Mouse (Mus musculus) heart, adult 18-20 months (tissue): ENCODE results near the gene Nptx2. TPM values are rescaled to one million over a fixed set of nuclear protein-coding genes. Genes with fewer than 3 reads are reported as not detected.

Source experiments
- DNase-seq, 2 experiments: peaks; one replicate each; pipeline ENCODE4 v3.0.0; 2021 to 2022; ENCODE audit warnings: mixed read lengths in 1 of 2
- long read RNA-seq, 2 experiments: library from polyadenylated mRNA; stranded (forward); transcript quantifications; one replicate each; pipeline ENCODE4 v2.0.0; 2021
- total RNA-seq, 2 experiments: library from RNA; stranded (reverse); gene quantifications; 2 replicates each; pipeline ENCODE4 v1.2.3; 2021

Gene Nptx2
- total RNA-seq, result under 1 TPM; 0.10 to 0.26 TPM
- long read RNA-seq, experiment 1, result 0 reads
- long read RNA-seq, experiment 2, result 0 reads

- DNase-seq, result peak; percentile 34 to 48
Observed at GRCm38 (mm10) chr5:144545653-144546422, at the start of gene Nptx2. Gene Nptx2 (plus strand): TSS chr5:144545902.

DNA sequence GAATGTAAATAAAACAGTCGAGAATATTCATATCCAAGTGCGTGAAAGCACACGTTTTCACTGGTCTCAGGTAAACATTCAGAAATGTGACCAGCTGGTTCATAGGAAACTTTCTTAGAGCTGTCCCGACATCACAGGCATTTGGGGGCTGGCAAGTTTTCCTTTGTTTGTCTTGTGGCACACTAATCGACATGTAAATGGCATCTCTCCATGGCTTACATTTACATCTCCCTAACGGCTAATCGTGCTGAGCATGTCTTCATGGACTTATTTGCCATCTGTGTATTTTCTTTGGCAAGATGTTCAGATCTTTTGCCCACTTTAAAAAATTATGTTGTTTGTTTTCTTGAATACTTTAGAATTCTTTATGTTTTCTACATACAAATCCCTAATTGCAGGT lies 49.2 kb upstream of the Nptx2 start:
- DNase-seq, result no peak

GRCm38 (mm10) chr5:144504239-144504638 lies 41.5 kb upstream of the Nptx2 start:
- no peak for DNase-seq

GRCm38 (mm10) chr5:144505731-144506130 lies 40.0 kb upstream of the Nptx2 start:
- no peak for DNase-seq

DNA sequence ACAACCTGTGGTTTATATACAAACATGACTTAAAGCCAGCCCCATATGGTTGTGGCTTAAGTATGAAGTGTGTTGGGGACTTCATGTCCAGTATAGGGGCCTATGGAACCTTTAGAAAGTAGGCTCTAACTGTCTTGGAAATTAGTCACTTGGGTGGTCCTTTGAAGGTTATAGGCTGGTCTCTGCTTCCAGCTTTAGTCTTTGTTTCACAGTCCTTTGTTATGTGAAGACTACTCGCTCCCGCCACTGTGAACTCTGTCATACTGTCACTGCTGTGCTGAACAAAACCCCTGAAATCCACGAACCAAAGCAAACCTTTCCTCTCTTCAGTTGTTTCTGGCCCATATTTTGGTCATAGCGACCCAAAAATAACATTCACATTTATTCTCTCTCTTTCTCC lies 39.5 kb upstream of the Nptx2 start:
- DNase-seq, result no peak

DNA sequence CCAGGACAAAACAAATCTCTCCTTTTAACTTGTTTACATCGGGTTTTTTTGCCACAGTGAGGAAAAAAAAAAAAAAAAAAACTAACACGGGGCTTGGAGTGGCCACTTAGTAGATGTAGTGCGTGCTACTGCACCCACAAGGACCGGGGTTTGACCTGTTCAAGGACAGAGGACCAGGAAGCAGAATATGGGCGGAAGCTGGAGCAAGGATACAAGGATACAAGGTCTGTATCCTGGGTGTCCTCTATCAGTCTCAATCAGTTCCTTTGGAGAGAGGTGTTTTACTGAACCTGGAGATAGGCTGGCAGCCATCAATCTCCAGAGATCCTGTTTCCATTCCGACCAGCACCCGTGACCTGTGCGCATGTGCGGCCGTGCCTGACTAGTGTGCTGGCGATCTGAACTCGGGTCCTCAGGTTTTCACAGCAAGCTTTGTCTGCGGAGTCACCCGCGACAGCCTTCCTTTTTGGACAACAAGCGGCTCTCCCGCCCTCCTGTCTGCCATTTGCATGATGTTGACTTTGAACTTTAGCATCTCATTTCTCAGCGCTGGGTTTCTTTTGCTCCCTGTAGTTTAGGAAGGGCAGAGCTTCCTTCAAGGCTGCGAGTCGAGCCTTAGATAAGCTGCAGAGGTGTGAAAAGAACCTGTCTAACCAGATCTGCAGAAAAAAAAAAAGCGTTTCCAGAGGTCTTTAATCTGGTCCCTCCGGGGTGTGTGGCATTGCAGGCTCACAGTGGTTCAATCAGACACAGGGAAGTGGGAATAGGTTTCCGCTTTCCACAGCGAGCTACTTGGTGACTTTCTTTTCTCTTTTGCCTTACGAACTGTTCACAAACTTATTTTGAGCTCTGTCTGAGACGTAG lies 38.8 kb upstream of the Nptx2 start:
- DNase-seq, result no peak

DNA sequence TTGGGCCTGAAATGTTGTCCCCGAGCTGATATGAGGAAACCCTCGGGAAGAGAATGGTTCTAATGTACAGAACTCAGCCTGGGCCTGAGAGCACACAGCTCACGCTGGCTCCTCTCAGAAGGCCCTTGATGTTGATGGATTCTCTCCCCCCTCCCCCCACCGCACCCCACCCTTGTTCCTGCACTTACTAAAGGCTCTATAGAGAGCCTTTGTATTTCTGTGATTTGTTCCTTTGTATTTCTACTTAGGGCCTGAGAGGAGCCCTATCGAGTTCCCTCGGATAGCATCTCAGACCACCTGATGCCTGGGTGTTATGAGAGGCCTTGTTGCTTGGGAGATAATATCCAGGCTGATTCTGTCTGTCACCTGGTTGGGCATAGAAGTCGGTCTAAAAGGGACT lies 36.3 kb upstream of the Nptx2 start:
- DNase-seq, result no peak

- no peak for DNase-seq
Observed at GRCm38 (mm10) chr5:144514738-144515137, 31.0 kb upstream of the Nptx2 start.

DNA sequence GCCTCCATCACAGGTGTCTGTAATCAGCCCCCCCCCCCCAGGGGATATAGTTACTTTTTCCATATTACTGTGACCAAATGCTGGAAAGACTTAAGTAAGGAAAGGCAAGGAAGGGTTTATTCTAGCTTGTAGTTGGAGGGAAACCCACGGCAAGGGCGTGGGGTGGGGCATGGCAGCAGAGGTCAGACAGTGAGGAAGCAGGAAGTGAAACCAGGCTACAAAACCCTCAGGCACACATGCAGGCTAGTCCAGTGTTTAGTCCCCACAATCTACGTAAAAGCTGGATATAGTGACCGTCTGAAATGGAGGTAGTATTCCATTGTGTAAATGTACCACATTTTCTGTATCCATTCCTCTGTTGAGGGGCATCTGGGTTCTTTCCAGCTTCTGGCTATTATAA lies 30.5 kb upstream of the Nptx2 start:
- DNase-seq, result no peak

DNA sequence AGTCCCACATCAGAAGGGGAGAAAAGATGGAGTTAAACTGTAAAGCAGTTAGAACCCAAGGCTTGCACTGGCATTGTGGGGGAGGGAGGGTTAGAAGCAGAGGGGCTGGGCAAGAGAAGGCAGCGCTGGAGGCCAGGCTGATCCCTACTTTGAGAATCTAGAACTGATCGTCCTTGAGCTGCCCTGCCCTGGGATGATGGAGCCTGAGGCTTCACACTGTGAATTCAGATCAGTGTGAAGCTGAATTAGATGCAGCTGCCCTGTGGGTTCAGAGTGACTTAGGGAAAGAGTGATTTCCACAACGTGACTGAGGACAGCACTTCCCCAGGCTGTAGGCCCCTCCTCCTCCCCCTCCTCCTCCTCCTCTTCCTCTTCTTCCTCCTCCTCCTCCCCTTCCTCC lies 25.6 kb upstream of the Nptx2 start:
- no peak for DNase-seq

GRCm38 (mm10) chr5:144524774-144525173 lies 20.9 kb upstream of the Nptx2 start:
- DNase-seq, result no peak

- DNase-seq, result no peak
Observed at GRCm38 (mm10) chr5:144529123-144529522, 16.6 kb upstream of the Nptx2 start.

- no peak for DNase-seq
Observed at GRCm38 (mm10) chr5:144542711-144543308, 2.9 kb upstream of the Nptx2 start.

GRCm38 (mm10) chr5:144546423-144546995 lies 807 bp downstream of the Nptx2 start:
- peak in 1 of 2 experiments; percentile 2 for DNase-seq

GRCm38 (mm10) chr5:144547333-144547878 lies 1.7 kb downstream of the Nptx2 start:
- no peak for DNase-seq

GRCm38 (mm10) chr5:144548079-144548631 lies 2.5 kb downstream of the Nptx2 start:
- DNase-seq, result no peak

- DNase-seq, result no peak
Observed at GRCm38 (mm10) chr5:144550003-144550402, 4.3 kb downstream of the Nptx2 start.

GRCm38 (mm10) chr5:144550622-144551137 lies 5.0 kb downstream of the Nptx2 start:
- no peak for DNase-seq

DNA sequence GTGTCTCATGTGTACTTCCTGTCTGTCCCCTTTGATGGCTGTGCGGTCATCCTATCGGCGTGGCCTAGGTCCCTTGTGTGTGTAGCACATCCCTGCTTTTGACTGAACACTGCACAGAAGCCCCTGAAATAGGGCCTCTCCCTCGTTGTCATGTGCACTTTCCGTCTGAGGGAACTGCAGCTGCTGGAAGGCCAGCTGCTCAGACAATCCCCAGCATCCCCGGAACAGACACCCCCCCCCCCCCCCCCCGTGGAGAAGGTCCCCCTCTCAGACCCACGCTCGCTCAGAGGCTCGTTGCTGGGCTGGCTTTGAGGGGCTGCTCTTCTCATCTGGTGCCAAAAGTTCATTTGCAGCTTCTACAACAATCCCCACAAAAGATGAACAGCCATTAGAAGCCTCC lies 11.0 kb downstream of the Nptx2 start:
- no peak for DNase-seq

DNA sequence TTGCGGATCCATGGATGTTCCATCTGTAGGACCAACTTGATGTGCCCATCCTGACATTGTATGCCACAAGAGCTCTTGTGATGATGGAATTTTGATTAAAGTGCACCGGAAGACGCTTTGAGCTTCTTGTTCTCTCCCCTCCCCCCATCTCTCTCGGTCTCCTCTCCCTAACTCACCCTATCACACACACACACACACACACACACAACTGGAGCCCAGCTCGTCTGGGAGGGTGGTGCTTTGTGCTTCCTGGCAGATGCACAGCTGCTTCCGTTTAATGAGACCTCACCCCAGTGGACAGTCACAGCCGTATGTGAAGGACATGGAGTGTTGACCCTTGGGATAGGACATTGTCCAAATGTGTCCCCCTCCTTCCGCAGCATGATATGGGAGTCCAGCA lies 11.7 kb downstream of the Nptx2 start:
- DNase-seq, result no peak

DNA sequence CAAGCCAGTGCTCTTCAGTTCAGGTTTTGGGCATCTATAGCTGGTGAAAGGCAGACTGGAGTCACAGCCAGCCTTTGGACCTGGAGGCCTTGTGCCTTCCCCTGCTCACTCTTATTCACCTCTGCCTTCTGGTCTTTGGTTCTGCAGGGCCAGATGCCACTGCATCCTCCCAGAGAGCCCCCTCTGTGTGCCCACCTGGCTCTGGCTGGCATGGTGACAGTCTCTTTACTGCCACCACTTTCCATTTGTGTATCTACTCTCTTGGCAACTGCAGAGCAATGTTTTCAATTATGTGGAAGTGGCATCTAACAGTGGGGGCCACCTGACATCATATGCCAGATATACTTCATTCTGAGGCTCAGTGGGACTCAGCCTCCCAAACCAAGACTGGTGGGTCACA lies 12.8 kb downstream of the Nptx2 start:
- no peak for DNase-seq

GRCm38 (mm10) chr5:144565739-144566138 lies 20.0 kb downstream of the Nptx2 start:
- no peak for DNase-seq
